Mouse (Mus musculus) layer of hippocampus, adult 2 months (tissue): ENCODE measurements around the gene Nat10. TPM values are rescaled to one million over a fixed set of nuclear protein-coding genes. Genes with fewer than 3 reads are reported as not detected.

Source experiments
- DNase-seq, 2 experiments: peaks; one replicate each; pipeline ENCODE4 v3.0.0; 2022; ENCODE audit warnings: low spot score in 2 of 2
- H3K27ac ChIP-seq: fragments of 200-600 bp; 2 replicates; pipeline ENCODE4 v1.8.1; 2022
- H3K4me3 ChIP-seq: fragments of 200-600 bp; 2 replicates; pipeline ENCODE4 v1.8.1; 2022; ENCODE audit warnings: mild to moderate bottlenecking
- CTCF ChIP-seq: fragments of 200-600 bp; conservative IDR thresholded peaks from 2 replicates; pipeline ENCODE4 v1.8.1; 2022; ENCODE audit warnings: antibody characterized with exemption, mild to moderate bottlenecking, moderate library complexity
- total RNA-seq, 2 experiments: library from RNA; stranded (reverse); gene quantifications; 2 replicates each; pipeline ENCODE4 v1.2.3; 2021

The Nat10 gene
- total RNA-seq, 2 experiments from 2014 or later = 36.7 to 38.5 TPM

GRCm38 (mm10) chr2:103762492-103762891 is 1.4 kb upstream of the Nat10 start:
- no peak for TF ChIP-seq CTCF
- no peak overlapping the region for H3K27ac ChIP-seq
- DNase-seq = no peak
- H3K4me3 ChIP-seq = no peak overlapping the region

DNA sequence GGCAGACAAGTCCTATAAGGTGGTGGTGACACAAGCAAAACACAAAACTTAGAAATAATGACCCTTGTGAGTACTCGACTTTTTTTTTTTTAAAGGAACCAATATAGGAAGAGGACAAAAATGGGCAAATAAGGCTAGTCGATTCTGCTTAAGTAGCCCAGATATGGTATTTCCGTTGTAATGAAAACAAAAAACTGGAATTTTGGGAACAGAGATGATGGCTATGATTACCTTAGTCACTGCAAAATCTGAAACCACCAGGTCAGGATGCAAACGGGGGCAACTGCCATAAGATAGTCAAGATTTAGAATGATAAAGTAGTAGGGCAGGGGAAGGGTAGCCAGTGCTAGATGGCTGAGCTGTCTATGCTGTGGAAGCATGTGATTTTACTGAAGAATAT is 923 bp upstream of the Nat10 start:
- DNase-seq = no peak
- H3K27ac ChIP-seq = peak overlapping the region; percentile 72; the same call in 1 of the 2 replicates
- no peak for TF ChIP-seq CTCF
- peak overlapping the region; percentile 84 for H3K4me3 ChIP-seq

- Histone ChIP-seq H3K27ac (peak overlapping the region; percentile 78), H3K4me3 (peak overlapping the region; percentile 84)
- no peak for DNase-seq
- no peak for TF ChIP-seq CTCF
Measured at GRCm38 (mm10) chr2:103760421-103760820, 649 bp downstream of the Nat10 start.

DNA sequence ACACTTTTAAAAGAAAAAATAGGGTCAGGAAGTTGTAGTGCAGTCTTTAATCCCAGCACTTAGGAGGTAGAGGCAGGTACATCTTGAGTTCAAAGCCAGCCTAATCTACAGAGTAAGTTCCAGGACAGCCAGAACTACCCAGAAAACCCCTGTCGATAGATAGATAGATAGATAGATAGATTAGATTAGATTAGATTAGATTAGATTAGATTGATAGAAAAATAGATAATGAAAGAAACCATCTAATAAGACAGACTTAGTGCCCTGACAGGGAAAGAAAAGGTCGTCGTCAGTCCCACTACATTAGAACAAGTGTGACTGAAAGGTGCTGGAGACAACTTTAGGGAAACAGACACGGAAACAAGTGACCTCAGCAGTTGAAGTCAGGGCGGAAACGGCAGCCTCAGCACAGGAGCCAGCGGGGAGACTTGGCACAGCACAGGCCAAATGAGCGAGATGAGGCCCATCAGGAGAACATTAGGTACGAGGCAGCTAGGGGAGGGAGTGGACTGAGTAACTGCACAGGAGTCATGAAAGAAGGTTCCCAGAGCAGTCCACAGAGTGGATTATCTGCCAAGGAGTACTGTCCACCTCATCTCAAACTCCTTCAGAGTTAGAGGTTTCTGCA is 5.5 kb downstream of the Nat10 start:
- no peak overlapping the region for H3K27ac ChIP-seq
- H3K4me3 ChIP-seq = no peak overlapping the region
- DNase-seq = no peak
- TF ChIP-seq CTCF = no peak

GRCm38 (mm10) chr2:103754614-103755013 is 6.5 kb downstream of the Nat10 start:
- no peak for TF ChIP-seq CTCF

DNA sequence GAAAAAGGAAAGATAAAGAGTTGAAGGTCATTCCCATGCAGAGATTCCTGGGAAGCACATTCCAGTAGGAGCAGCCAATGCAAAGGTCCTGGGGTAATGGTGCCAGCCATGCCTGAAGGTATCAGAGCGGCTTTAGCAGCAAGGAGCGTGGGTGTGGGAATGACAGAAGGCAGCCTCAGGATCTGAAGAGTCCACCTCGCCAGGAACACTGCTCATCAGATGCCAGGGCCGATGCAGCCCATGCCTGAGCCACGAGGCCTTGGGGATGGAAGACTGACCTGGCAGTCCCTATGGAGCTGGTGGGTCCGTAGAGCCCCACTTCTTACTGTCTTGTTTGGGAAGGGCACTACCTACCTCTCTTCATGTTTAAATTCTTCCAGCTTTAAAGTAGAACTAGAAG is 9.3 kb downstream of the Nat10 start:
- TF ChIP-seq CTCF = no peak
- DNase-seq = no peak
- Histone ChIP-seq H3K4me3 (no peak overlapping the region), H3K27ac (no peak overlapping the region)

More at GRCm38 (mm10) chr2:103754614-103755013, 6.5 kb downstream of the Nat10 start:
- no peak overlapping the region for H3K27ac ChIP-seq
- H3K4me3 ChIP-seq = no peak overlapping the region
- no peak for DNase-seq

GRCm38 (mm10) chr2:103749091-103749490 is 12.0 kb downstream of the Nat10 start:
- Histone ChIP-seq H3K4me3 (no peak overlapping the region), H3K27ac (no peak overlapping the region)
- no peak for DNase-seq
- TF ChIP-seq CTCF = no peak

DNA sequence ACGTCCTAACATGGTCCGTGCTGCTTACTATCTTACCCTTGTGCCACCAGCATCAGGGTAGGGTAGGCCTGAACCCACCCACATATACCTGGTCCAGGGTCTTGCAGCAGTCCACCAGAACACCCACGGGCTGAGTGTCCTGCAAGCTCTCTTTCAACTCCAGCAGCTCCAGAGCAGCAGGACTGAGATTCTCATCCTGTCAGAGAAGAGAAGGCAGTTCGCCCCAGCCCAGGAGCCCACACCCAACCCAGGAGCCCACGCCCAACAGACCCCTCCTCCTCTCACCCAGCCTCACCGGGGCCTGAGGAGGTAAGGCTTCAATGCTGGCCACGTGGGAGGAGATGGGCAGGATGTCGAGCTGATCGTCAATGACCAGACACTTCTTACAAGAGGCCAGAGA is 13.2 kb downstream of the Nat10 start:
- TF ChIP-seq CTCF = no peak
- Histone ChIP-seq H3K27ac (no peak overlapping the region), H3K4me3 (no peak overlapping the region)
- DNase-seq = no peak

GRCm38 (mm10) chr2:103746761-103747160 is 14.3 kb downstream of the Nat10 start:
- DNase-seq = no peak
- Histone ChIP-seq H3K4me3 (no peak overlapping the region), H3K27ac (0 out of 2 replicates have a peak overlapping the region, but pooled peaks have one; percentile 12)
- TF ChIP-seq CTCF = no peak

GRCm38 (mm10) chr2:103746096-103746495 is 15.0 kb downstream of the Nat10 start:
- peak in 1 of 2 experiments; percentile 20 for DNase-seq
- H3K27ac ChIP-seq = peak overlapping the region; percentile 12; the same call in 1 of the 2 replicates
- no peak overlapping the region for H3K4me3 ChIP-seq
- TF ChIP-seq CTCF = no peak

- DNase-seq = peak in 1 of 2 experiments; percentile 27
- H3K27ac ChIP-seq = peak overlapping the region; percentile 12; the same call in 1 of the 2 replicates
- no peak for TF ChIP-seq CTCF
- no peak overlapping the region for H3K4me3 ChIP-seq
Measured at GRCm38 (mm10) chr2:103745481-103745880, 15.6 kb downstream of the Nat10 start.

- TF ChIP-seq CTCF = peak; percentile 90
- no peak overlapping the region for H3K4me3 ChIP-seq
- H3K27ac ChIP-seq = no peak overlapping the region
- peak; percentile 18 to 59 for DNase-seq
Measured at GRCm38 (mm10) chr2:103743988-103744387, 17.1 kb downstream of the Nat10 start.

DNA sequence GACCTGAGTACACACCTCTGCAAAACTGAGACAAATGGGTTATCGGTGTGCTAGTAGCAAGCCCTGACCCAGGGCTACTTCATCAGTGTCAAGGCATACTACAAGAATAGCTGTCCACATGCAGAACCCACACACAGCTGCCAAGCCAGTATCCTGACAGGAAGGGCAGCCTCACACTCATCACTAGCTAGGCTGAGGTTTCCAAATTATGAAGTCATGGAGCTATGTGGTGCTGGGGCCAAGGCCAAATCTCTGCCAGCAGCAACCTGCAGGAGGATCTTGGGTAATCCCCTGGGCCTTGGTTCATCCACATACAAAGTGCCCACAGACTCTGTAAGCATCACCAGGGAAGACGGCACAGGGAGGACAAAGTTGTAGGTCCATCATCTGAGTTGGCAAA is 17.5 kb downstream of the Nat10 start:
- DNase-seq = no peak
- Histone ChIP-seq H3K4me3 (no peak overlapping the region), H3K27ac (no peak overlapping the region)
- TF ChIP-seq CTCF = no peak

GRCm38 (mm10) chr2:103742821-103743220 is 18.2 kb downstream of the Nat10 start:
- DNase-seq = no peak
- H3K4me3 ChIP-seq = no peak overlapping the region
- TF ChIP-seq CTCF = no peak
- H3K27ac ChIP-seq = no peak overlapping the region

GRCm38 (mm10) chr2:103731423-103731822 is 29.6 kb downstream of the Nat10 start:
- peak overlapping the region; percentile 21 for H3K27ac ChIP-seq
- no peak overlapping the region for H3K4me3 ChIP-seq
- DNase-seq = no peak
- TF ChIP-seq CTCF = no peak
